Mouse (Mus musculus) CD4-positive naive resting alpha-beta T cell, adult 57 days (primary cell): ENCODE data around the gene Plcxd3. TPM values are rescaled to one million over a fixed set of nuclear protein-coding genes. Genes with fewer than 3 reads are reported as not detected.

Source experiments
- total RNA-seq: library from RNA; stranded (reverse); gene quantifications from one replicate; pipeline ENCODE4 v1.2.4, GENCODE M21; 2023

Gene Plcxd3
- total RNA-seq, result not detected

GRCm38 (mm10) chr15:4375423-4376220 is at the start of gene Plcxd3:
Gene Plcxd3 (plus strand): TSS chr15:4375491.

